Mouse (Mus musculus) erythroblast, embryonic 14.5 days (primary cell): ENCODE results near the gene E2f4. TPM values are rescaled to one million over a fixed set of nuclear protein-coding genes. Genes with fewer than 3 reads are reported as not detected.
A peak's percentile ranks its signal among the peaks of the same experiment; 100 is the strongest.

Experiments used
- H3K27me3 ChIP-seq: 2 replicates; pipeline ENCODE4 v1.6.1; 2012; ENCODE audit warnings: inconsistent platforms; ENCODE audit not compliant: control insufficient read depth
- H3K36me3 ChIP-seq: 2 replicates; pipeline ENCODE4 v1.6.1; 2012; ENCODE audit warnings: mild to moderate bottlenecking, inconsistent platforms; ENCODE audit not compliant: control insufficient read depth
- H3K4me1 ChIP-seq: 2 replicates; pipeline ENCODE4 v1.6.1; 2012; ENCODE audit warnings: inconsistent platforms; ENCODE audit not compliant: control insufficient read depth
- H3K4me3 ChIP-seq: replicated peaks from 2 replicates; pipeline ENCODE3; 2012; ENCODE audit warnings: moderate library complexity, mild to moderate bottlenecking, inconsistent platforms
- H3K9me3 ChIP-seq: 2 replicates; pipeline ENCODE4 v1.6.1; 2012; ENCODE audit warnings: low read length, inconsistent platforms, mixed read lengths; ENCODE audit not compliant: control insufficient read depth
- GATA1 ChIP-seq: IDR thresholded peaks from 2 replicates; pipeline ENCODE4 v1.6.1; 2012; ENCODE audit warnings: low read length, inconsistent platforms, mixed read lengths
- TAL1 ChIP-seq: IDR thresholded peaks from 3 replicates; pipeline ENCODE4 v1.6.1; 2012; ENCODE audit warnings: low read length, inconsistent platforms, mixed read lengths
- polyA plus RNA-seq: library from polyadenylated mRNA; stranded (reverse); fragments of >175 nt; gene quantifications from 2 replicates; pipeline ENCODE4 v1.2.3, GENCODE M21; 2012

Gene E2f4
- polyA plus RNA-seq, 1 experiment: 30.0 TPM

DNA sequence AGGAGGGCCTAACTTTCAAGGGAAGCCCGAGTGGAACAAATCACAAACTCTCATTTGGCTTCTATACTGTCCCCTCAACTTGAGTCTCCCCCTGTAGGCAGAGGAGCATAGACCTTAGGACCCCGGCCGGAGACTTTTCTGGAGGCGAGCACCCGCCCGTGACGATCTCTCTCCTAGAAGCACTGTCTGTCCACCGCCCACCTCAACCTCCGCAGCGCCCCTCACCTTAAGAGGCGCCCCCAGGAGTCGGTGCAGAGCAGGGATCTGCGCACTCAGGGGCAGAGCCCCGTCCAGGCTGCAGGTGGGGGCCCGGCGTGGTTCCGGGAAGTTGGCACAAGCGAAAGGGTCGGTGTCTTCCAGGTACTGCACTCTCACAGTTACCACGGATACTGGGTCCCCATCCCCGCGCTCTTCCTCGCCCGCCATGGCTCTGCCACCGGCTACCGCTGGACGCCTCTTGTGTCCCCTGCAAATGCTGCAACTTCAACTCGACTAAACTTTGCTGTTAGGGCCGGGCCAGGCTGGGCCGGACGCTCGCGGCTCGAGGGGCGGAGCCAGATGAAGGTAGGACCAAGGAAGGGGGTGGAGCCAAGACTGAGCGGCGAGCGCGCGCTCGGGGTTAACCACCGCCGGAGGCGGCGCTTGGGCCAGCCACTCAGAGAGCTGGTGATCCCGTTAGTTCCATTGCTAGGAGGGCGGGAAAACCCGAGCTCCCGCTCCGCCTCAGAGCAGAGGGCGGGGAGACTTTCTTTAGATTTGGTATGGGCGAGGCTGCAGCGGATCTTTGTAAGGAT is 50.2 kb downstream of the E2f4 start, which contains the start of gene Fhod1:
Gene Fhod1, minus strand, starts transcription at position 526 of the 794 bp plus-strand sequence.
- peaks cover 77% of the 10 kb centered on the region for H3K27me3 ChIP-seq
- no peaks in the 10 kb centered on the region for H3K36me3 ChIP-seq
- H3K4me1 ChIP-seq: peaks cover 36% of the 10 kb centered on the region
- H3K9me3 ChIP-seq: peaks cover 10% of the 10 kb centered on the region; the same call in 1 of the 2 replicates
- H3K4me3 ChIP-seq: peak within 1 kb of the TSS; percentile 62
- TF ChIP-seq GATA1 (no peak), TAL1 (no peak)

GRCm38 (mm10) chr8:105348450-105349095 is 51.1 kb downstream of the E2f4 start, which contains the start of gene Slc9a5:
Gene Slc9a5 (plus strand): TSS chr8:105348843.
- H3K9me3 ChIP-seq: peaks cover 10% of the 10 kb centered on the region; the same call in 1 of the 2 replicates
- peak within 1 kb of the TSS; percentile 62 for H3K4me3 ChIP-seq
- no peaks in the 10 kb centered on the region for H3K36me3 ChIP-seq
- H3K4me1 ChIP-seq: peaks cover 34% of the 10 kb centered on the region
- peaks cover 86% of the 10 kb centered on the region for H3K27me3 ChIP-seq
- TF ChIP-seq TAL1 (no peak), GATA1 (no peak)

DNA sequence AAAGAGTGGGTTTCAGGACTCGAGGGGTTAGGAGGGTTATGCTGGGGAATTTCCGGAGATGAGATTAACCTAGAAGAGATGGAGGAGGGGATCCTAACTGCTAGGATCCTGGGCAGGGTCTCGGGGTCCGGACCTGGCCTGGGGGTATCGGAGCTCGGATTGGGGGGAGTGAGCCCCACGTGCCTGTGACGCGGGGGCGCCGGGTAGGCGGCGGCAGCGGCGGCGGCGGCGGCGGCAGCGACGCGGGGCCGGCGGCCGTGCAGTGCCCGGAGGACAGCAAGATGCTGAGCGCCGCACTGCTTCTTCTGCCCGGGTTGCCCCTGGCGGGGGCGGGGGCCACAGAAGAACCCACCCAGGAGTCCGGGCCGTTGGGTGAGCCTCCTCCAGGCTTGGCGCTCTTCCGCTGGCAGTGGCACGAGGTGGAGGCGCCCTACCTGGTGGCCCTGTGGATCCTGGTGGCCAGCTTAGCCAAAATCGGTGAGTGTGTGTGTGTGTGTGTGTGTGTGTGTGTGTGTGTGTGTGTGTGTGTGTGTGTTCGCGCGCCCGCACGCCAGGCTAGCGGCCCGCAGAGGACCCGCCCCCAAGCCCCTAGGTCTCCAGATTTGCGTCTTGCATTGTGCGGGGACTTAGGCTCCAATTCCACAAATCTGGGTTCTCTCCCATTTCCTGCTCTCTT is 51.8 kb downstream of the E2f4 start:
- Histone ChIP-seq H3K36me3 (no peaks in the 10 kb centered on the region), H3K4me1 (peaks cover 34% of the 10 kb centered on the region), H3K9me3 (peaks cover 10% of the 10 kb centered on the region; the same call in 1 of the 2 replicates), H3K4me3 (peak overlapping the region; percentile 62), H3K27me3 (peaks cover 86% of the 10 kb centered on the region)
- no peak for TF ChIP-seq TAL1
- no peak for TF ChIP-seq GATA1

DNA sequence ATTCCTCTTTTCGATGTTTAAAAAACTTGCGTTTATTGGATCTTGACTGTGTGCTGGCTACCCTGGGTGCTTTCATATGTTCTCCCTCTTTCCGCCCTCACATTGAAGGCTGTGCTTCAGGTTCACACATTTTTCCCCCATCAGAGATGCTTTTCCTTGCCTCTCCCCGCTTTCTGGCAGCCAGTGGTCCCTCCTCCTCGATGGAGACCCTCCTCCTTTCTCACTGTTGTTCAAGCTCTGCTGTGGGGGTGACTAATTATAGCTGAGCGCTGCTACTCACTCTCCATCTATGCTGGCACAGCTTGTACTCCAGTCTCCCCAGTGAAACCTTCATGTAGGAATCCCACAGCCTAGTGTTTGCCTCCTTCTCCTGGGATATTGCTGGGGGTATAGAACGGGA is 52.7 kb downstream of the E2f4 start:
- Histone ChIP-seq H3K27me3 (peaks cover 87% of the 10 kb centered on the region), H3K9me3 (peaks cover 10% of the 10 kb centered on the region; the same call in 1 of the 2 replicates), H3K4me3 (no peak overlapping the region), H3K36me3 (no peaks in the 10 kb centered on the region), H3K4me1 (peaks cover 34% of the 10 kb centered on the region)
- TF ChIP-seq GATA1 (no peak), TAL1 (no peak)

DNA sequence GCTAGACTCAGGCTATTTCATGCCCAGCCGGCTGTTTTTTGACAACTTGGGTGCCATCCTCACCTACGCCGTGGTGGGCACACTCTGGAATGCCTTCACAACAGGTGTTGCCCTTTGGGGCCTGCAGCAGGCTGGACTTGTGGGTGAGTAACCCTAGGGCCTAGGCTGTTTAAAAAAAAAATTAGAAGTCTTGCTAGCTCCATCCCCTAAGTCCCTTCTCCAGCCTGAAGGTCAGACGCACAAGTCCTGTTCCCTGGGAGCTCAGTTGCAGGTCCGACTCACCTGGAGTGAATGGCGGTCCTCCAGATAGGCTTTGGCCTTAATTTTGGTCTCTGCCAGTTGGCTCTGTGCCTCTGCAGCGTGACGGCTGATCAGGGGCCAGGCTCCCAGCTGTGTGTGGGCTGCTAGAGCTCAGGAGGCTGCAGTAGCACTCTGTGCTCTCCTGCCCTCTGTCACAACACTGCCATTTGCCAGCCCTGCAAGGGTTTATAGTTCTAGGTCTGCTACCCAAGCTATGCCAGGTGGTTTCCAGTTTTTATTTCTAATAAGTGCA is 56.2 kb downstream of the E2f4 start:
- H3K27me3 ChIP-seq: peaks cover 64% of the 10 kb centered on the region
- no peak overlapping the region for H3K4me3 ChIP-seq
- H3K4me1 ChIP-seq: peaks cover 4% of the 10 kb centered on the region
- peaks cover 9% of the 10 kb centered on the region; the same call in 1 of the 2 replicates for H3K9me3 ChIP-seq
- no peak for TF ChIP-seq GATA1
- TF ChIP-seq TAL1: no peak
- H3K36me3 ChIP-seq: no peaks in the 10 kb centered on the region

DNA sequence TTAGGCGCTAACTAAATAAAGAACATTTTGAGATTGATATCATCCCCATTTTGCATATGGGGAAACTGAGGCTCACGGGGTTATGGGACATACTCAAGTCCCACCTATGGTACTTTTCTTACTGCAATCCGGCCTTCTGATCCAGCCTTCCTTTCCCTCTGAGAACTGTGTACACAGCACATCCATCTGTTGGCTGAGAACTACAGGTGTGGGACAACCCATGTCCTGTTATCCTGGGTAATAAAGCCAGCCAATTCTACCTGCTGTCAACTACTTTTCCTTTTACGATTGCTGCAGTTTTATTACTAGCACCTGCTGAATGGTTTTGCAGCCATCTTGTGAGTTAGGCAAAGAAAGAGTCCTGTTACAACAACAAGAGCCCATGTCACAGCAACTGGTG is 57.1 kb downstream of the E2f4 start:
- no peak overlapping the region for H3K4me3 ChIP-seq
- peaks cover 61% of the 10 kb centered on the region for H3K27me3 ChIP-seq
- peaks cover 4% of the 10 kb centered on the region; the same call in 1 of the 2 replicates for H3K9me3 ChIP-seq
- no peaks in the 10 kb centered on the region for H3K36me3 ChIP-seq
- no peak for TF ChIP-seq GATA1
- no peak for TF ChIP-seq TAL1
- H3K4me1 ChIP-seq: peaks cover 2% of the 10 kb centered on the region

Other genes starting within 250 kb of the E2f4 start
- not detected in 2 replicates for gene Ces3a, start 249.1 kb upstream of the E2f4 start, polyA plus RNA-seq
- not detected in 2 replicates for gene Ces3b, start 213.9 kb upstream of the E2f4 start, polyA plus RNA-seq
- gene Ces4a, start 165.9 kb upstream of the E2f4 start, polyA plus RNA-seq: not detected in 2 replicates
- 0.06 and 0.11 TPM in 2 replicates for gene Cbfb, start 127.0 kb upstream of the E2f4 start, polyA plus RNA-seq
- 0.63 and 1.3 TPM in 2 replicates for gene D230025D16Rik, start 72.5 kb upstream of the E2f4 start, polyA plus RNA-seq
- gene B3gnt9, start 42.5 kb upstream of the E2f4 start, polyA plus RNA-seq: 0.74 and 1.0 TPM in 2 replicates
- 1.7 and 2.0 TPM in 2 replicates for gene Tradd, start 33.1 kb upstream of the E2f4 start, polyA plus RNA-seq
- 0.10 and 0.27 TPM in 2 replicates for gene Fbxl8, start 33.0 kb upstream of the E2f4 start, polyA plus RNA-seq
- not detected in 2 replicates for gene Hsf4, start 27.9 kb upstream of the E2f4 start, polyA plus RNA-seq
- not detected in 2 replicates for gene Nol3, start 21.5 kb upstream of the E2f4 start, polyA plus RNA-seq
- gene 4931428F04Rik, start 7.8 kb upstream of the E2f4 start, polyA plus RNA-seq: 0.01 and 0.09 TPM in 2 replicates
- 1.6 and 1.7 TPM in 2 replicates for gene Exoc3l, start 1.6 kb upstream of the E2f4 start, polyA plus RNA-seq
- 0.97 and 1.1 TPM in 2 replicates for gene Elmo3, start 7.9 kb downstream of the E2f4 start, polyA plus RNA-seq
- 2.5 and 3.1 TPM in 2 replicates for gene Lrrc29, start 28.6 kb downstream of the E2f4 start, polyA plus RNA-seq
- gene Tmem208, start 28.7 kb downstream of the E2f4 start, polyA plus RNA-seq: 3.4 and 3.5 TPM in 2 replicates
- gene Fhod1, start 50.3 kb downstream of the E2f4 start, polyA plus RNA-seq: 0.19 and 0.21 TPM in 2 replicates
- 0.02 TPM in 1 of 2 replicates, not detected in the other for gene Slc9a5, start 51.2 kb downstream of the E2f4 start, polyA plus RNA-seq
- gene Plekhg4, start 75.6 kb downstream of the E2f4 start, polyA plus RNA-seq: not detected in 2 replicates
- gene Kctd19, start 115.8 kb downstream of the E2f4 start, polyA plus RNA-seq: not detected in 2 replicates
- gene Lrrc36, start 115.9 kb downstream of the E2f4 start, polyA plus RNA-seq: 0.03 and 0.05 TPM in 2 replicates
- 0.34 and 0.96 TPM in 2 replicates for gene Tppp3, start 173.9 kb downstream of the E2f4 start, polyA plus RNA-seq
- gene Zdhhc1, start 199.2 kb downstream of the E2f4 start, polyA plus RNA-seq: 0.14 and 0.23 TPM in 2 replicates
- gene Hsd11b2, start 221.1 kb downstream of the E2f4 start, polyA plus RNA-seq: not detected in 2 replicates